Mouse (Mus musculus) E14TG2a.4 (cell line): ENCODE data around the gene Rpf2.
A peak's percentile ranks its signal among the peaks of the same experiment; 100 is the strongest.

ENCODE experiments used
- H3K27me3 ChIP-seq: 2 replicates; pipeline ENCODE4 v1.6.1; 2014; ENCODE audit warnings: low read length, control low read depth; ENCODE audit not compliant: insufficient read depth
- H3K36me3 ChIP-seq: 2 replicates; pipeline ENCODE4 v1.6.1; 2014; ENCODE audit warnings: low read length, control low read depth; ENCODE audit not compliant: insufficient read depth
- H3K4me1 ChIP-seq: replicated peaks from 2 replicates; pipeline ENCODE4 v1.6.1; 2014; ENCODE audit warnings: low read depth, low read length, control low read depth
- H3K4me3 ChIP-seq: replicated peaks from 2 replicates; pipeline ENCODE4 v1.5.1; 2014; ENCODE audit warnings: mild to moderate bottlenecking, low read length
- H3K9me3 ChIP-seq: 2 replicates; pipeline ENCODE4 v1.6.1; 2014; ENCODE audit warnings: low read length, control low read depth
- CTCF ChIP-seq: conservative IDR thresholded peaks from 2 replicates; pipeline ENCODE4 v1.5.1; 2014; ENCODE audit warnings: low read length
- NANOG ChIP-seq: IDR thresholded peaks from 2 replicates; pipeline ENCODE4 v1.6.1; 2014; ENCODE audit warnings: borderline replicate concordance, low read length, mixed read lengths
- POU5F1 ChIP-seq: IDR thresholded peaks from 2 replicates; pipeline ENCODE4 v1.6.1; 2014; ENCODE audit warnings: low read length, borderline replicate concordance

Rpf2 gene

DNA sequence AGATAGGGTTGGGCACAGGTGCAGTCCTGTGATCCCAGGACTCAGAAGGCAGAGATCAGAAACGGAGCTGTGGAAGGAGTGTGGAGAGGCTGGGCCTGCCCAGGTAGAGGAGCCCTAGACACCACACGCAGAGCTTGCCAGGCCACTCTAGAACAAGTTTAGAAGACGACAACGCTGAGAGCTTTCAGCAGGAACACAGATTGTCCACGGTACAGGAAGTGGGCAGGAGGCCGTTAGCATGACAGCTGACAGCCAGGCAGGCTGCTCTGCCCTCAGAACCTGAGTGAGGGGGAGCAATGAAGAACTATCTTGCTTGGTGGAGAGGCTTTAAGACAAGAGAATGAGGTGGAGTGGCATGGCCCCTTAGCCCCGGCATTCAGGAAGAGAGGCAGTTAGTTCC, 14.4 kb downstream of the Rpf2 start:
- TF ChIP-seq NANOG: no peak
- TF ChIP-seq CTCF: no peak
- TF ChIP-seq POU5F1: no peak
- Histone ChIP-seq H3K4me1 (peaks cover 18% of the 10 kb centered on the region), H3K9me3 (no peaks in the 10 kb centered on the region), H3K36me3 (peaks cover 95% of the 10 kb centered on the region), H3K4me3 (no peak overlapping the region), H3K27me3 (no peaks in the 10 kb centered on the region)

DNA sequence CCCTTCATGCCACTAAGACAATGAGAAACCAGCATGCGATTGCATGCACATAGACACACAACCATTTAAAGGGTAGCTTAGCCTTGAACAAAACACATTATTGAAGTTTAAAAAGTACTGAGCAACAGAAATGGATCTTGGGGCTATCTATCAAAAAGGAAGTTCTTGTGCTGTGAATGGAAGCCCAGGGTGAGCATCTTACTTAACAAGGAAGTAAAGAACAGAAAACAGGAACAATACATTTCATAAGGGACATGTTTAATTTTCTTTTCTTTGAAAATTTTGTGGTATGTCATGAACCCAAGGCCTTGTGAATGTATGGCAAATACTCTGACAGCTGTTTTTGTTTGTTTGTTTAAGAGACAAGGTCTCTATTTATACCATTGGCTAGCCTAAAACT, 17.1 kb downstream of the Rpf2 start:
- Histone ChIP-seq H3K4me3 (no peak overlapping the region), H3K27me3 (no peaks in the 10 kb centered on the region)

DNA sequence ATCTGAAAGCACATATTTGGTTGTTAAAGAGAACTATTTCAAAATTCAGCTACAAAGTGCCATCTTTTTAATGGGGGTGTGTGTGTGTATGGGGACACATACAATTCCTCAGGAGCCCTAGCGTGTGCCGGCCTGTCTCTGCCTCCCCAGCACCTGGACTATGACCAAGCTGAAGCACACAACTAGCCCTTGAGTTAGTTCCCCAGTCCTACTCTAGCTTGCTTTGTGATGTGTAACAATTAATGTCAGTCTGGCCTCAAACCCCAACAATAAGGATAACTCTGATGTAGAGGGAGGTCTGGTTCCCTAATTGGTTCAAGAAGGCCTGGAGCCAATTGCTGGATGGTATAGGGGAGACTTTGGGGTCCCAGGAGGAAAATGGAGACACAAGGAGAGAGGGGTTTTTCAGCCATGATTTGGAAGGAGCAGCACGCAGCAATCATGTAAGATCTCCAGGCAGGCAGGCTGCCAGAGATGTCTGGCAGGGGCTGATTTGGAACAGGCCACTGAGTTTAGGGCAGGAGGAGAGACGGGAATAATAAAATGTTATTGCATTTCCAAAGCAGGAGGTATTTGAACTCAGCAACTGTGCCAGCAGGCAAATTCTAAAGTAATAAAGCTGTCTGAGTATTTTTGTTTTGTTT, 19.1 kb downstream of the Rpf2 start:
- H3K36me3 ChIP-seq: peaks cover 96% of the 10 kb centered on the region
- TF ChIP-seq NANOG (no peak), POU5F1 (no peak), CTCF (no peak)
- no peaks in the 10 kb centered on the region for H3K27me3 ChIP-seq
- H3K4me1 ChIP-seq: peaks cover 5% of the 10 kb centered on the region
- peaks cover 3% of the 10 kb centered on the region for H3K9me3 ChIP-seq
- H3K4me3 ChIP-seq: no peak overlapping the region

More for the DNA sequence above, 17.1 kb downstream of the Rpf2 start:
- no peak for TF ChIP-seq CTCF
- TF ChIP-seq POU5F1: no peak
- TF ChIP-seq NANOG: no peak
- H3K4me1 ChIP-seq: peaks cover 5% of the 10 kb centered on the region
- H3K9me3 ChIP-seq: no peaks in the 10 kb centered on the region
- H3K36me3 ChIP-seq: peaks cover 96% of the 10 kb centered on the region

DNA sequence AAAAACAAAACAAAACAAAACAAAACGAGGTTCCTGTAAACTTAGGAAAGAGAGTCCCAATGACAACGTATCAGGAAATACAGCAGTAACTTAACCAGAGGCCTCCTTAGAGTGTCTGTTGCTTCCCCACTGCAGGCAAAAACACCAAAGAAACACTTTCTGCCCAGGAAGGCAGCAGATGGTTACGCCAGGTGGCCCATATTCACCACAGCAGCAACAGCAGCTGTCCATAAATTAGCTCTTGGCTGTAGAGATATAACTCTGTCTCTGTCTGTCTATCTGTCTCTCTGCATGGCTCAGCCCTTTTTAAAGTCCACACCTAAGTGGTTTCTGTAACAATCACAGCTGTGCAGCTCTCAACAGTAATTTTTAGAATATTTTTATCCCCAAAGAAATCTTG, 28.0 kb downstream of the Rpf2 start:
- Histone ChIP-seq H3K36me3 (peaks cover 41% of the 10 kb centered on the region), H3K4me3 (no peak overlapping the region), H3K9me3 (peaks cover 34% of the 10 kb centered on the region), H3K4me1 (peaks cover 5% of the 10 kb centered on the region), H3K27me3 (no peaks in the 10 kb centered on the region)
- TF ChIP-seq NANOG (no peak), CTCF (no peak), POU5F1 (no peak)

DNA sequence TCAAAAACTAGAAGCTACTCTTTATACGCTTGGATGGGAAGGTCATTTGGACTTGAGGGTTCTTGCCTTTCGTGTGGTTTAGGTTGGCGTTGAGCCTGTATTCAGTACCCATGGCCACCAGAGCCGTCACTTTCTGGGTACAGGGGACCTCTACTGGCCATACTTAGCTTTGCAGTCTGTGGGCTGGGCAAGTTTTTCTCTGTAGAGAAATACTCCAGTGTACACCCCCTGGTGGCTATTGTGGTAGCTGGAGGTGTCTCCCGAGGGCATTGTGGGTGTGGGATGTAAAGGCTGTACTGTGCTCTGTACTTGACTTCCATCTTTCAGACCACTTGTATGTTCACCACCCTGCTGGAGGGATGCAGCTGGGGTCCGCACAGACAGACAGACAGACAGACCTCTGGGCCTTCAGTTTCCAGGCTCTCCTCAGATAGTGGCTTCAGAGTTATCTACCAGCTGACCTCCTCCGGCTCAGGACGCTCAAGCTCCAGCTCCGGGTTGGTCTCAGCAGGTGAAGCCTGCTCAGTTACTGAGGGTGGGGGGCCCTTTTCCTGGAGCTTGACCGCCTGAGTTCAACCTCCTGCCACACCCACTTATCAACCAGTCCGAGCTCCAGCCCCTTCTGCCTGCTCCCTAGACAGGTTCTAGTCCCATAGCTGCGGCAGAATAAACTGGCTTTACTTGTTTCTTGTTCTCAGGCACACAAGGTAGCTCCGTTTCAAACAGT, 34.2 kb downstream of the Rpf2 start:
- Histone ChIP-seq H3K27me3 (no peaks in the 10 kb centered on the region), H3K4me3 (peak overlapping the region; percentile 66), H3K4me1 (peaks cover 10% of the 10 kb centered on the region), H3K9me3 (no peaks in the 10 kb centered on the region), H3K36me3 (no peaks in the 10 kb centered on the region)
- TF ChIP-seq NANOG (no peak), CTCF (peak; percentile 99), POU5F1 (no peak)

DNA sequence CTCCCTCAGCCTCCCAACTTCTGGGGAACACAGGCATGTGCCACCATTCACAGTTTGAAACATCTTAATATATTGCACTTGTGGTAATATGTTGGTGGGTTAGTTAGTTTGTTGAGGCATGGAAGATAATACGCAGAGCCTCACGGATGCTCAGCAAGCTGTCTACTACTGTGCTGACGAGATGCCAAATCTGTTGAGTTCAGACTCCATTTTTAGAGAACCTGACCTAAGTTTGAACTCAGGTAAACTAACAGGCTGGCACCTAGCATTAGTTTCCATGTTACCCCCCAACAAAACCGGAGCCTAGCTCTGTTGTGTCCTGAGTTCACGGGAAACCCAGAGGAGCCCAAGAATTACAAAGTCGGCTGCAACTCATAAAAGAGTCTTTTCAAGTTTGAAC, 51.8 kb downstream of the Rpf2 start:
- Histone ChIP-seq H3K27me3 (peaks cover 10% of the 10 kb centered on the region), H3K9me3 (no peaks in the 10 kb centered on the region), H3K4me3 (no peak overlapping the region), H3K4me1 (peaks cover 12% of the 10 kb centered on the region), H3K36me3 (no peaks in the 10 kb centered on the region)
- TF ChIP-seq CTCF: no peak
- TF ChIP-seq NANOG: no peak
- no peak for TF ChIP-seq POU5F1

DNA sequence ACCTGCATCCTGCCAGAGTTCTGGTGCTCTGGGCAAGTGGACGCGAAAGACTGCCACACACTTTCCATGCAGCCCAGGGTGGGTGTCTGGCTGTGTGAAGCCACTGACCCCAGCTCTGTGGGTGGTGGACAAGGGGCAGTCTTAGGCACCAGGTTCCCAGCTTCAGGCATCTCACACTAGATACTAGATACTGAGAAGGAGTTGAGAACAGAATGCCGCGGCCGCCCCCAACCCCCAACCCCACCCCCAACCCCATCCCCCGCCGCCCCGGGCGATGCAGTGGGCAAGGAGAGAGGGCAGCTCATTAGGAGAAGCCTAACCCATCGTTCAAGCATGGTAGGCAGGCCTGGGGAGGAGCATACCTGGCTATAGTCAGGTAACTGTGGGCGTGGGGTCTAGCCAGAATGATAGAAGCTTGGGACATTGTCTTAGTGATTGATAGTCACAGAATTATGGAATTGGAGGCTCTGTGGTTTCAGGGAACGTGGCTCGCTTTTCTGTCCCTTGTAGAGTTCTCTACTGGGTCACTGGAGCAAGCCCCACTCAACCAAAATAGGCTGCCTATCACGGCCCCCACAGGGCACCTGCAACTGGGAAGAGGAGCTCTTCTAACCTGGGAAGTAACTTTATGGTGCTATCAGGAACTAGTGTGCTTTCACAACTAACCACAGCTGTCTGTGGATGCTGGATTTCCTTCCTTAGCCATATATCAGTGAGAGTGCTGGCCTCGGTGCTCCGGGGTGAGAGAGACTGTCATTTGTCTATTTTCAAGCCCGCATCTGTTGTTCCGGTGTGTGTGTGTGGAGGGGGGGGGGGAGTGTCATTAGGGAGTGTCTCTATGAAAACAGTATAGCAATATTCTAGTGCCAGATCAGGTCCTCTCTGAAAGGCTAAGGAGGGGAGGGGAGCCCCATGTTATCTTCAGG, 54.6 kb downstream of the Rpf2 start:
- Histone ChIP-seq H3K9me3 (no peaks in the 10 kb centered on the region), H3K36me3 (no peaks in the 10 kb centered on the region), H3K4me3 (peak overlapping the region; percentile 50), H3K4me1 (peaks cover 12% of the 10 kb centered on the region), H3K27me3 (peaks cover 17% of the 10 kb centered on the region)
- TF ChIP-seq CTCF (no peak), POU5F1 (no peak), NANOG (no peak)
